Mouse (Mus musculus) neural tube, embryonic 13.5 days (tissue): Measurements from ENCODE around the gene Ncoa3. TPM values are rescaled to one million over a fixed set of nuclear protein-coding genes. Genes with fewer than 3 reads are reported as not detected.

Source experiments
- ATAC-seq: fragments of 200-750 bp; cut with Nextera tagmentation; 2 replicates; pipeline ENCODE4 v1.8.0; 2017; ENCODE audit warnings: low read depth, mild to moderate bottlenecking, moderate TSS enrichment, moderate library complexity
- H3K27ac ChIP-seq: fragments of 300-500 bp; sonication (generic); replicated peaks from 2 replicates; pipeline ENCODE4 v1.5.1; 2015; ENCODE audit warnings: moderate library complexity, mild to moderate bottlenecking, inconsistent platforms
- H3K27me3 ChIP-seq: fragments of 300-500 bp; sonication (generic); 2 replicates; pipeline ENCODE4 v1.6.1; 2015; ENCODE audit warnings: mild to moderate bottlenecking, inconsistent platforms
- H3K36me3 ChIP-seq: fragments of 300-500 bp; sonication (generic); 2 replicates; pipeline ENCODE4 v1.6.1; 2015; ENCODE audit warnings: mild to moderate bottlenecking, inconsistent platforms
- H3K4me1 ChIP-seq: fragments of 300-500 bp; sonication (generic); replicated peaks from 2 replicates; pipeline ENCODE4 v1.6.1; 2015; ENCODE audit warnings: inconsistent platforms
- H3K4me2 ChIP-seq: fragments of 300-500 bp; sonication (generic); 2 replicates; pipeline ENCODE4 v1.6.1; 2015; ENCODE audit warnings: inconsistent platforms, mild to moderate bottlenecking, moderate library complexity
- H3K4me3 ChIP-seq: fragments of 300-500 bp; sonication (generic); 2 replicates; pipeline ENCODE4 v1.5.1; 2015; ENCODE audit warnings: mild to moderate bottlenecking, inconsistent platforms
- H3K9ac ChIP-seq: fragments of 300-500 bp; sonication (generic); 2 replicates; pipeline ENCODE4 v1.6.1; 2015; ENCODE audit warnings: moderate library complexity, mild to moderate bottlenecking, inconsistent platforms
- H3K9me3 ChIP-seq: fragments of 300-500 bp; sonication (generic); 2 replicates; pipeline ENCODE4 v1.6.1; 2016; ENCODE audit warnings: inconsistent platforms
- WGBS: fragments of 180-500 bp; shearing (Covaris S2); methylation state at CpG from one replicate; pipeline ENCODE4 v1.1.7; 2015; 5-methylcytosine and 5-hydroxymethylcytosine counted together
- polyA plus RNA-seq: library from polyadenylated mRNA; unstranded; fragments of >200 nt; fragmentation: Nextera tagmentation; extraction: Ambion mirVana; gene quantifications from 2 replicates; pipeline ENCODE4 v1.2.1, GENCODE M21; 2015

Gene Ncoa3
- polyA plus RNA-seq, 1 experiment from 2014 or later, result 12.6 TPM

DNA sequence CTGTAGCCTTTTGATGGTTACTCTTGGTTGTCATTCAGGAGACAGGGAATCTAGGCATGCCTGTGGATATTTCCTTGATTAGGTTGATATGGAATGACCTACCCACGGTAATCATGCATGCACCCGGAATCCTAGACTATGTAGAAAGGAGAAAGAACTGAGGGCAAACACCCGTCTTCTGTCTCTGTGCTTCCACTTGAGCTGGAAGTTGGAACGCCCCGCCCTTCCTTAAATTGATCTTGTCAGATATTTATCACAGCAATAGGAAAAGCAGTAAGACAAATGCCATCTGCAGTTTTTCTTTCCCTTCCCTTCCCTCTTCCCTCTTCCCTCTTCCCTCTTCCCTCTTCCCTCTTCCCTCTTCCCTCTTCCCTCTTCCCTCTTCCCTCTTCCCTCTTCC, 33.5 kb downstream of the Ncoa3 start:
- Histone ChIP-seq H3K36me3 (no peaks in the 10 kb centered on the region), H3K9me3 (no peaks in the 10 kb centered on the region), H3K4me1 (peaks cover 45% of the 10 kb centered on the region), H3K9ac (no peak overlapping the region), H3K4me3 (no peak overlapping the region), H3K27me3 (no peaks in the 10 kb centered on the region), H3K27ac (no peak overlapping the region), H3K4me2 (no peak overlapping the region)
- 91% methylated on average over 5 of the region's 5 CpGs for WGBS
- no peak for ATAC-seq

DNA sequence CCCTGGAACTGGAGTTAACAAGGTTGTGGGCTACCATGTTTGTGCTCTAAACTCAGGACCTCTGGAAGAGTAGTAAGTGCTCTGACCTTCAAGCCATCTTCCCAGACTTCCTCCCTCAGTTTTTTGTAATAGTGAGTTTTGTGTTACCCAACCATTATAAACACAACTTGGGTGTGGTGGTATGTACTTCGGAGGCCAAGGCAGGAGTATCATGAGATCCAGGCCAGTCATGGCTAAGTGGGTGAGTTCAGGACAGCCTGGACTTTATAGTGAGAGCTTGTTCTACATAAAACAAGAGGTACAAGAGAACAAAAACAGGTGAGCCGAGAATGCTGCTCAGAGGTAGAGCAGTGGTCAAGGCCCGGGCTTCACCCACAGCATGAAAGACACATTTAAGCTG, 35.4 kb downstream of the Ncoa3 start:
- Histone ChIP-seq H3K27me3 (no peaks in the 10 kb centered on the region), H3K4me1 (peaks cover 40% of the 10 kb centered on the region), H3K9me3 (no peaks in the 10 kb centered on the region), H3K27ac (no peak overlapping the region), H3K4me2 (no peak overlapping the region), H3K36me3 (no peaks in the 10 kb centered on the region), H3K4me3 (no peak overlapping the region), H3K9ac (no peak overlapping the region)
- ATAC-seq, result no peak
- 92% methylated on average over 3 of the region's 3 CpGs for WGBS

DNA sequence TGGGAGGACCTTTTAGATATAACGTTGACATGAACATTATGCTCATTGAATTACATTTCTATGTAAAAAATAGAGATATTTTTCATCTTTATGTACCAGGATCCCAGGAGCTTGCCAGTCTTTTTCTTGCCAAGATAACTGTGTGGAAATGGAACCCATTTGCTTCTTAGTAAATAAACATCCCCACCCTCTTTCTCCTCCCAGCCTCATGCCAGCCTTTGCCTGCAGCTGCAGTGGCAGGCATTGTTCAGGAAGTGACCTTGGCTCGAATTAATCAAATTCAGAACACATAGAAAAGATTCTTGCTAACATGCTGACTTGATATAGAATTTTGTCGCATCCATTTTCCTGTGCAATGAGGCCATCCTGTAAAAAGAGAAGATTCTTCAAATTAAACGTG, 36.8 kb downstream of the Ncoa3 start:
- Histone ChIP-seq H3K9ac (no peak overlapping the region), H3K36me3 (no peaks in the 10 kb centered on the region), H3K9me3 (no peaks in the 10 kb centered on the region), H3K4me2 (no peak overlapping the region), H3K27me3 (no peaks in the 10 kb centered on the region), H3K27ac (peak overlapping the region; percentile 69), H3K4me1 (peaks cover 40% of the 10 kb centered on the region), H3K4me3 (no peak overlapping the region)
- 42% methylated on average over 4 of the region's 4 CpGs for WGBS
- ATAC-seq, result no peak

DNA sequence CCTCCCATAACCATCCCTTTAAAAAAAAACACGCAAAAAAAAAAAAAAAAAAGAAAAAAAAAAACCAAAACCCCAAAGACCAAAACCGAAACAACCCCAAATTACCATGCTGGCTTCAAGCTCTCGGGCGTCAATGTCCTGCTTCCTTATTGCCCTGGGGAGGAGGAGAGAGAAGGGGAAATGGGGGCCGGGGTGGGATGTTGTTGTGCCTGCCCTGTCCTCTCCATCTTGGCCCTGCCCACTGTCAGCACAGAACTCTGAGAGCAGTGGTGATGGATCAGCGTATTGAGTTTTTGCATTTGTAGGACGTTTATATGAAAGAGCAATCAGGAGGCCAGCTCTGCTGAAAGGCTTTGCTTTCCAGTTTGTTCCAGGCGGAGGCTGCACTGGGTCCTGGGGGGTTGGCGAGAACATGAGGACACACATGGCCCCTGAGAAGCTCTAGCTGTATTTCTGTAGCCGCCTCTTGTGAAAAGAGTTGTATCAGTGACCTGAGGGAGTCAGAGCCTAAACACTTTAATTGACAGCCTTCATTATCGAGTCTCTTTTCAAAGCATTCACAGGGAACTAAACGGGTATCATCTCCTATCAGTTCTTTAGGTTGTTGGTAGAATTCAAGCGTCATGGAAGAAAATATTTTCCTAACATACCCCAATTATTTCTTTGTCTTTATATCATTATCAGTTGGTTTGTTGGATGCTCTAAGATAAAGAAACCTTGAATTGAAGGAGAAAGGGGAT, 38.0 kb downstream of the Ncoa3 start:
- Histone ChIP-seq H3K9ac (peak overlapping the region; percentile 53), H3K27ac (peak overlapping the region; percentile 91), H3K27me3 (no peaks in the 10 kb centered on the region), H3K4me1 (peaks cover 36% of the 10 kb centered on the region), H3K4me2 (peak overlapping the region; percentile 48), H3K9me3 (no peaks in the 10 kb centered on the region), H3K36me3 (no peaks in the 10 kb centered on the region), H3K4me3 (peak overlapping the region; percentile 11; the same call in 1 of the 2 replicates)
- ATAC-seq, result no peak
- 6% methylated on average over 13 of the region's 13 CpGs for WGBS

DNA sequence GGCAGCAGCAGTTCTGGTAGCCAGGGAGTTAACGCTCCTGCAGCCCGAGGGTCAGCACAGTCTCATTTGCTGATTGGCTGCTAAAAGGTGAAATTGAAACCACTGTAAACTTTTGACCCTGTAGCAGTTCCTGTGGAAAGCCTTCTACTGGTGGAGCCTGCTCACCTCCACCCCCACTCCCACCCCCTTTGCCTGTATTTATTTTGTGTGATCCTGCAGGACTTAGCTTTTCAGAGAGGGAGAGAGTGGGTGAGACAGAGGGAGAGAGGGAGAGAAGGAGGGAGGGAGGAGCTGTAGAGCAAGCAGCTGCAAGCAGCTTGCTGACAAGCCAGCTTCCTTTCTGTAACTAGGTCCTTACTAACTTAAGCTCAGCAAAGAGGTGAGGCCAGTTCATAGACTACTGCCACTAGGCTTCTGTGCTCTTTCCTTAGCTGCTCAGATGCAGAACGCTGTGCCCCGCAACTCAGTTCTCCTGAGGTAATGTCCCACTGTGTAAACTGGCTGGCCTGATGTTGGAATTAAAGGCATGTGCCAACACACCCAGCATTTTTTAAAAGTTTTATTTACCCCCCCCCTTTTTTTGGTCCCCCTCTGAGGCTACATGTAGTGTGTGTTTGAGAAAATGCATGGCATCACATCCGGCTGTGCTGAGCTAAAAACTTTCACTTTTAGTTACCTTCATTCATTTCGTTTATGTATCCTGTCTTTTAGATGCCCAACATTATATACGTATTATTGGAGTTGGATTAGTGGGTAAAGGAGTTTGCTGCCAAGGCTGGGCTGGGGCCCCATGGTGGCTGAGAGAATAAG, 38.9 kb downstream of the Ncoa3 start:
- peaks cover 36% of the 10 kb centered on the region for H3K4me1 ChIP-seq
- peak; percentile 84 for ATAC-seq
- H3K27me3 ChIP-seq, result no peaks in the 10 kb centered on the region
- H3K9ac ChIP-seq, result peak overlapping the region; percentile 38
- H3K36me3 ChIP-seq, result no peaks in the 10 kb centered on the region
- H3K27ac ChIP-seq, result peak overlapping the region; percentile 91
- H3K4me3 ChIP-seq, result peak overlapping the region; percentile 11
- no peaks in the 10 kb centered on the region for H3K9me3 ChIP-seq
- 26% methylated on average over 7 of the region's 7 CpGs for whole genome bisulfite sequencing
- peak overlapping the region; percentile 48 for H3K4me2 ChIP-seq

DNA sequence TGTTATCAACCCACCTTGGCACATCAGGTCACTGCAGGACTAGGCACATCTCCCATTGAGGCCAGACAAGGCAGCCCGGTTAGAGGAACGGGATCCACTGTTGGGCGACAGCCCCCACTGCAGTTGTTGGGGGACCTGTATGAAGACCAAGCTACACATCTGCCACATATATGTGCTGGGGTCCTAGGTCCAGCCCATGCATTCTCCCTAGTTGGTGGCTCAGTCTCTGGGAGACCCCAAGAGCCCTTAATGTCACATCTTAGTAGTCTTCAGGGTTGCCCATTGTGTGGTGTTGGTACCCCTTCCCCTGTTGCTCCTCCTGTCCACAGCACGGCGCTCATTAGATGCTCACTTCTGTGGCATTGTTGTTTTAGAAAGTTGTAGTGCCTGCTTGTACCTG, 40.2 kb downstream of the Ncoa3 start:
- no peak overlapping the region for H3K27ac ChIP-seq
- no peak overlapping the region for H3K4me3 ChIP-seq
- whole genome bisulfite sequencing, result 89% methylated on average over 5 of the region's 5 CpGs
- peaks cover 36% of the 10 kb centered on the region for H3K4me1 ChIP-seq
- no peak overlapping the region for H3K9ac ChIP-seq
- H3K4me2 ChIP-seq, result no peak overlapping the region
- H3K36me3 ChIP-seq, result no peaks in the 10 kb centered on the region
- ATAC-seq, result no peak
- no peaks in the 10 kb centered on the region for H3K9me3 ChIP-seq
- no peaks in the 10 kb centered on the region for H3K27me3 ChIP-seq

DNA sequence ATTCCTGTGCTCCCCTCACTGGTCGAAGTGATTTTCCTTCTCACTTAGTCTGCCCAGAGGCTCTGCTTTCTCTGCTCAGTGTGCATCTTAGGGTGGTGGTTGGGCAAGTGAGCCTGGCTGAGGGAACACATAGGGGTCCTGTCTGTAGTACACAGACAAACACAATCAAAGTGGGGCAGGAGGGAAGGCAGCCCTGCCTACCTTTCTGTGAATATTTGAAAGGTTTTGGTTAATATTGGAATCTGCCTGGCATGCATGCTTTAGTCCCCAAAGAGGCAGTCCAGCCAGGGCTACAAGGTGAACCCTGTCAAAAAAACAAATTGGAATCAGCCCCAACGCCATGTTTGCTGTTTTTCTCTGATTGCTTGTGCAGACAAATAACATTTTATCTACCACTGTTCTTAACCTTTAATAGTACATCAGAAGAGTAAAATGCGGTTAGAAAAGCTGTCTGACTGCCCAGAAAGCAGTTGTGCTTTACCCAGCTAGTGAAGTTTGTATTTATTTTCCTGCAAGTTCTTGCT, 42.6 kb downstream of the Ncoa3 start:
- no peaks in the 10 kb centered on the region for H3K27me3 ChIP-seq
- H3K27ac ChIP-seq, result no peak overlapping the region
- no peaks in the 10 kb centered on the region for H3K36me3 ChIP-seq
- no peak overlapping the region for H3K4me2 ChIP-seq
- peaks cover 25% of the 10 kb centered on the region for H3K4me1 ChIP-seq
- no peak overlapping the region for H3K9ac ChIP-seq
- 82% methylated on average over 3 of the region's 3 CpGs for WGBS
- ATAC-seq, result no peak
- no peaks in the 10 kb centered on the region for H3K9me3 ChIP-seq
- no peak overlapping the region for H3K4me3 ChIP-seq

DNA sequence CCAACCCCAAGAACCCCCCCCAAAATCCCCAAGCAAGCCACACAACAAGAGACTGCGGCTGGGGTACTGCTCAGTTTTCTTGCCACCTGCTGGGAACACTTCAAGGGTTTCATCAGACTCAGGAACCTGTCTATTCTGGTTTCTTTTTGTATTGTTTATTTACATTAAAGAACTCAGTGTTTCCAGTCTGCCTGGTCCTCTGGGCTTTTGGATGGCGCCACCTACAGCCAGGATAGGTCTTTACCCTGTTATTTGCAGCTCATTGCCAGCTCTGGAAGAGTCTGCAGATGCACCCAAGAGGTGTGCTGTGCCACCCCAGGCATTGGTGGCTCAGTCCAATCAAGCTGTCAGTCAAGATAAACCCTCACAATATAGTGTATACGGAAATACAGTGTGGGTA, 43.3 kb downstream of the Ncoa3 start:
- H3K4me2 ChIP-seq, result no peak overlapping the region
- WGBS, result 60% methylated on average over 3 of the region's 3 CpGs
- ATAC-seq, result no peak
- no peak overlapping the region for H3K27ac ChIP-seq
- no peaks in the 10 kb centered on the region for H3K36me3 ChIP-seq
- H3K27me3 ChIP-seq, result no peaks in the 10 kb centered on the region
- H3K4me1 ChIP-seq, result peaks cover 18% of the 10 kb centered on the region
- no peak overlapping the region for H3K9ac ChIP-seq
- H3K9me3 ChIP-seq, result no peaks in the 10 kb centered on the region
- H3K4me3 ChIP-seq, result no peak overlapping the region

DNA sequence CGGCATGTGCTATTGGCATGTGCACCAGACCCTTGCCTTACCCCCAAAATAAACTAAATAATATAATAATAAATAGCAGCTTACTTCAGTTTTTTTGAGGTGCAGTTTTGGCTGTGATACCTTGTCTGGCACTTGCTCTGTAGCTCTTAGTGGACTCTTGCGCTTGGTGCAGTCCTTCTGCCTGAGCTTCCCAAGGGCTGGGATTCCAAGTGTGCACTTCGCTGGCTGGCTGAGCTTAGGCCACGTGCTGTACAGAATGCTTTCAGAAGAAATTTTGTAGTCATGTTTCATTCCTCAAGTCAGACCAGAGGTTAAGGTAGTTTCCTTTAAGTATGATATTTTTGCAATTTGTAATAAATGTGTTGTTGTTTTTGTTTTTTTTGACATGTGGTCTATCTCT, 47.2 kb downstream of the Ncoa3 start:
- no peak overlapping the region for H3K27ac ChIP-seq
- H3K36me3 ChIP-seq, result no peaks in the 10 kb centered on the region
- no peak overlapping the region for H3K9ac ChIP-seq
- H3K27me3 ChIP-seq, result no peaks in the 10 kb centered on the region
- H3K4me2 ChIP-seq, result no peak overlapping the region
- ATAC-seq, result no peak
- H3K4me3 ChIP-seq, result no peak overlapping the region
- WGBS, result 87% methylated on average over 4 of the region's 4 CpGs
- no peaks in the 10 kb centered on the region for H3K9me3 ChIP-seq
- 0 out of 2 replicates have a peak, but pooled peaks cover 2% of the 10 kb centered on the region for H3K4me1 ChIP-seq

DNA sequence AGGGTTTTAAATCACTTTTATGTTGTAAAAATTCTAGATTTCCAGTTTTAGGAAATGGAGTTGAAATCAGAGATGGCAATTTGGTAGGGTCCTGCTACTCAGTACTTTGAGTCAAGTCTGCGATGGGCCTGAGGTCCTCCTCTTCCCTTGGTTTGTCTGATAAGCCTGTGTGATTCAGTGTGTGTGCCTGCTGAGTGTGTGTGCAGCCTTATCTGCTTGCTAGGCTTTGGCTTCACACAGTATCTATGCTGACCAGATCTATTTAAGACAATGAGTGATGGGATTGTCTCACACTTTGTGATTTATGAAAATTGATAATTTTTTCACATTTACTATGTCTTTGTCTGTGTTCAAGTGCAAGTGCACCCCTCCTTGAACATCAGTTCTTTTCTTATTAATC, 50.1 kb downstream of the Ncoa3 start:
- H3K9ac ChIP-seq, result no peak overlapping the region
- no peak for ATAC-seq
- no peaks in the 10 kb centered on the region for H3K27me3 ChIP-seq
- H3K4me3 ChIP-seq, result no peak overlapping the region
- H3K36me3 ChIP-seq, result peaks cover 3% of the 10 kb centered on the region; the same call in 1 of the 2 replicates
- no peaks in the 10 kb centered on the region for H3K9me3 ChIP-seq
- no peak overlapping the region for H3K4me2 ChIP-seq
- no peak overlapping the region for H3K27ac ChIP-seq
- 73% methylated on average over 1 of the region's 1 CpGs for WGBS
- H3K4me1 ChIP-seq, result peaks cover 9% of the 10 kb centered on the region

DNA sequence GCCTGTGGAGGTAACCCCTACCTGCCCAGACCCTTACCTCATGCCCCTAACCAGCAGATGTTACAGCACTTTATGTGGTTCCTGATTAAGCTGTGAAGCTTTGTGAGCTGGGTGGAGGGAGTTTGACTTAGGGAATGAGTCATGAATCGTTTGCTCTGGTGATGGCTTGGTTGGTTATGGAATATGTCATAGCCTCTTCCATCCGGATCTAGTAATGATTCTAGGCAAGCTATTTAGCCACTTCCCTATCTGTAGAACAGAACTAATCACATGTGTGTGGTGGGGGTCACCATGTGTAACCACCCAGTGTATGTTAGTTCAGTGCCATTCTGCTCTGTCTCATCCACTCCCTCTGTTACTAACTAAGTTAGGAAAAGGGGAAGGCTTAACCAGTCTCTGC, 52.6 kb downstream of the Ncoa3 start:
- no peak for ATAC-seq

More for the DNA sequence above, 52.6 kb downstream of the Ncoa3 start:
- Histone ChIP-seq H3K27ac (no peak overlapping the region), H3K9me3 (no peaks in the 10 kb centered on the region), H3K9ac (no peak overlapping the region), H3K4me3 (no peak overlapping the region), H3K36me3 (peaks cover 27% of the 10 kb centered on the region), H3K4me2 (no peak overlapping the region), H3K27me3 (no peaks in the 10 kb centered on the region), H3K4me1 (peaks cover 9% of the 10 kb centered on the region)
- WGBS, result 80% methylated on average over 2 of the region's 2 CpGs
